Mouse (Mus musculus) thymus, postnatal 0 days (tissue): ENCODE results near the gene Stx4a. TPM values are rescaled to one million over a fixed set of nuclear protein-coding genes. Genes with fewer than 3 reads are reported as not detected.
"Not testable (repeated sequence)": the region's sequence is repeated elsewhere in the genome, so short reads cannot be mapped to it uniquely, and the experiment has no call there.

Source experiments
- DNase-seq: peaks from one replicate; pipeline ENCODE4 v3.0.0-alpha.2; 2015; ENCODE audit warnings: low spot score
- polyA plus RNA-seq: library from polyadenylated mRNA; unstranded; fragments of >200 nt; fragmentation: Nextera tagmentation; extraction: Ambion mirVana; gene quantifications from 2 replicates; pipeline ENCODE4 v1.2.1, GENCODE M21; 2015

The Stx4a gene
- polyA plus RNA-seq, result 48.9 and 50.5 TPM in 2 replicates

- DNase-seq, result no peak
These were observed at the start of gene Stx4a, which contains the start of gene Stx1b for GRCm38 (mm10) chr7:127824176-127824871. Gene Stx4a (plus strand): TSS chr7:127824294. Gene Stx1b (minus strand): TSS chr7:127824549.

DNA sequence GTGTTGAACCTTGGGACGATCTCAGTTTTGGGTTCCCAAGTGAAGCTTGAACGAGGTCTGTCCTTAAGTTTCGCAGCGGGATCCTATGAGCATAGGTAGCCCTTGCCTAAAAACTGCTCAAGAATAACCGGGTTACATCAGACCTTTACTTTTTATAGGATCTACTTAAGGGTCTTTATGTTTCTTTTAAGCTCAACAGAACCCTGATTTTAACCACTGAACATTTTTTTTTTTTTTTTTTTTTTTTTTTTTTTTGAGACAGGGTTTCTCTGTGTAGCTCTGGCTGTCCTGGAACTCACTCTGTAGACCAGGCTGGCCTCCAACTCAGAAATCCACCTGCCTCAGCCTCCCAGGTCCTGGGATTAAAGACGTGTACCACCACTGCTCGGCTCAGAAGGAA is 48.3 kb upstream of the Stx4a start:
- not testable (repeated sequence) for DNase-seq

- DNase-seq, result peak; percentile 80
These were observed 47.7 kb upstream of the Stx4a start, which contains the start of gene Setd1a for GRCm38 (mm10) chr7:127776426-127776825. Gene Setd1a (plus strand): TSS chr7:127776670.

- DNase-seq, result peak; percentile 97
These were observed 47.1 kb upstream of the Stx4a start for GRCm38 (mm10) chr7:127776878-127777473.

GRCm38 (mm10) chr7:127777474-127778266 is 46.4 kb upstream of the Stx4a start:
- DNase-seq, result no peak

DNA sequence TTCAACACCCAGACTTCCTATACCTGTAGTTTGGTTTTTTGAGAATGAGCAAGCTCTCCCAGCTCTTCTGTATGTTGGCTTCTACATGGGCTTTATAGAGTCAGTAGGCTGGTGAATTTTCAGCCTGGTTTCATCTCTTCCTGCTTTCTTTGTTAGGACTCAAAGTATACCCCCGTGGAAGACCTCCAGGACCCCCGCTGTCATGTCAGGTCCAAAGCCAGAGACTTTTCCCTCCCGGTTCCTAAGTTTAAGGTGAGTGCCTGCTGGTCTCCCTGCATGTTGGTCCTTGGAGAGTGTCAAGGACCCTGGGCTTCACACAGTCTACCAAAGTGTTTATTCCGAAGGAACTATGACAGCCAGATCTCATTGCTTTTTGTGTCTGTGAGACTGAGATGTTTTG is 45.7 kb upstream of the Stx4a start:
- no peak for DNase-seq

GRCm38 (mm10) chr7:127785308-127785707 is 38.8 kb upstream of the Stx4a start, which contains the start of gene Gm49388:
Gene Gm49388 (plus strand): TSS chr7:127785608.
- DNase-seq, result no peak

- DNase-seq, result no peak
These were observed 26.8 kb upstream of the Stx4a start for GRCm38 (mm10) chr7:127797076-127797845.

DNA sequence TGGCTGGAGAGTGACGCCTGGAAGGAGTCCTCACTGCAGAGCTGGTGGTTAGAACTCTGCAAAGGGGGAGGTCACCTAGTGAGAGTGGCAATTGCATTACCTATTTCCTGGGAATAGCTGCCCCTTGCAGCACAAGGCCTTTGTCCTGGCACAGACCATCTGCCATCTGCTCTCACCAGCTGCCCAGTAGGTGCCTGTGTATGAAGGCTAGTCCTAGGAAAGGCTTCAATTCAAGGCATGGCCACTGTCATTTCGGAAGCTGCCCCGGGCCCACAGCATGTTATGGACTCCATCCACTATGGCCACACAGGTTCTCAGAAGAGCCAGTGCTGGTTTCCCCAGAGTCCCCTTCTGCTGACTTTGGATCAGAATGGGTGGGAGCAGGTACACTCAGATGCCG is 25.5 kb upstream of the Stx4a start:
- DNase-seq, result no peak

DNA sequence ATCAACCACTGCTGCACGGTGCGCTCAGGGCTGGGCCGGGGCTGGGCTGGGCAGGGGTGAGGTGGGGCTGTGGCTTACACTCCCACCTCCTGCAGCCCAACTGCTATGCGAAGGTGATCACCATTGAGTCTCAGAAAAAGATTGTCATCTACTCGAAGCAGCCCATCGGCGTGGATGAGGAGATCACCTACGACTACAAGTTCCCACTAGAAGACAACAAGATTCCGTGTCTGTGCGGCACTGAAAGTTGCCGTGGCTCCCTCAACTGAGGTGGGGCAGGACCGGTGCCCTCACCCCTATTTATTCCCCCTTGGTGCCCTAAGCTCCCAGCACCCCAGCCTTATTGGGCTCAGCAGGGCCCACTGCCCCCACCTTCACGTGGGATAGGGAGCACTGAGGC is 24.9 kb upstream of the Stx4a start:
- DNase-seq, result no peak

GRCm38 (mm10) chr7:127799738-127800137 is 24.4 kb upstream of the Stx4a start:
- no peak for DNase-seq

- peak; percentile 69 for DNase-seq
These were observed 23.6 kb upstream of the Stx4a start, which contains the start of gene Hsd3b7 for GRCm38 (mm10) chr7:127800435-127801009. Gene Hsd3b7 (plus strand): TSS chr7:127800604.

GRCm38 (mm10) chr7:127801010-127801621 is 23.0 kb upstream of the Stx4a start:
- DNase-seq, result no peak

DNA sequence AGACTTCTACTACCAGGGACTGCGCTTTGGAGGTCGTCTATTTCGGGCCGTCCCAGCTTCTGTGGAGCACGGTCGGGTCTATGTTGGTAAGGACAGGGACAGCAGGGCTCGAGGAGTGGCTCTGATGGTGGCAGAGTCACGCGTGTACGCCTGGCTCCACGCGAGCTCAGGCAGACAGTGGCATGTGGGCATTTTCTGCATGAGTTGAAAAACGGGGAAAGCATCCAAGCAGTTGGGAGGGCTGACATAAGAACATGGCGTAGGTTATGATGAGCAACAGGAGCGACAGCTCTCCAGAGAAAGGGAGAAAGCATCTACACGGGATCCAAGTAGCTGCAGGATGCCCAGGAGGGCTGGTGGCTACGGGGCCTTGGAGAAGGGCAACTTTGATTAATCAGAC is 21.8 kb upstream of the Stx4a start:
- DNase-seq, result no peak

DNA sequence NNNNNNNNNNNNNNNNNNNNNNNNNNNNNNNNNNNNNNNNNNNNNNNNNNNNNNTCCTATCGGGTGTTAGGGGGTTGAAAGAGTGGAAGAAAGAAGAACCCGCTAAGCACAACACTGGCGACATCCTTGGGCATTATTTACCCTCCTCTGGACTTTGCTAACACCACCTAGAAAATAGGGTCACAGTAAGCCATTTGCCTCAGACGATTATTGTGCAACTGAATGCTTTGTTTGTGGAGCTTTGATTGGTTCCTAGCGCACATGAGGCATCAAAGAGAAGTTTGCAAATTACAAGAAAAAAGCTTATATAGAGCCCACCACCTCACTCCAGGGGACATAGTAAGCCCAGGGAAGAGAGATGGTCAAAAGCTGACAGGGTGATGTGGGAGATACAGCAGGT is 15.3 kb upstream of the Stx4a start:
- no peak for DNase-seq

DNA sequence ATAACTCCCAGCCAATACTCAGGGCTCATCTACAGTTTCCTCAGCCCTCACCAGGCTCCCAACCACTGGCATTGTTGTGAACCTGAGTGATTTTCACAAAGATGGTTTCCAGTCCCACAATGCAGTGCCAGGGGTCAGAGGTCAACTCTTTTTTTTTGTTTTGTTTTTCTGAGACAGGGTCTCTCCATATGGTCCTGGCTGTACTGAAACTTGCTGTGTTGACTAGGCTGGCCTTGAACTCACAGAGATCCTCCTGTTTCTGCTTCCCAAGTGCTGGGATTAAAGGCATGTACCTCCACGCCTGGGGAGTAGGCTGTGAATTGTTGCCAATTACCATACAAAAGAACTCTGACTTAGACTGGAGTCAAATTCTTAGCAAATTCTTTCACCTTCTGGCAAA is 14.2 kb upstream of the Stx4a start:
- no peak for DNase-seq

DNA sequence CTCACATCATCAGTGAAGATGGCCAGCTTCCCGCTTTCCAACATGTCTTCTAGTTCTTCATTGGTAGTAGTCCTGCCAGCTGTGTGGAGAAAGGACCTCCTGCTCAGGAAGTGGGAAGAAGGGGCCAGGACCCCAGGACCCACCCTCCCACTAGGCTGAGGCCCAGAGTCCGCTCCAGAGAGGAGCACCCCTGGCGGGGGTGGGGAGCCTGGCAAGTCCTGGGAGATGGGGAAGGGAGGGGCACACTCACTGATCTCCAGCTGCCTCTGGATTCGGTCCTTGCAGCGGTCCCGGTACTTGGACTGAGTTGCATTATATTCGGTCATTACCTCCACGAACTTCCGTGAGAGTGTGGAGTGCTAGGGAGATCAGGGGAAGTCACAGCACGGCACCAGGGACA is 13.4 kb upstream of the Stx4a start:
- DNase-seq, result no peak

GRCm38 (mm10) chr7:127811240-127811639 is 12.9 kb upstream of the Stx4a start:
- no peak for DNase-seq

DNA sequence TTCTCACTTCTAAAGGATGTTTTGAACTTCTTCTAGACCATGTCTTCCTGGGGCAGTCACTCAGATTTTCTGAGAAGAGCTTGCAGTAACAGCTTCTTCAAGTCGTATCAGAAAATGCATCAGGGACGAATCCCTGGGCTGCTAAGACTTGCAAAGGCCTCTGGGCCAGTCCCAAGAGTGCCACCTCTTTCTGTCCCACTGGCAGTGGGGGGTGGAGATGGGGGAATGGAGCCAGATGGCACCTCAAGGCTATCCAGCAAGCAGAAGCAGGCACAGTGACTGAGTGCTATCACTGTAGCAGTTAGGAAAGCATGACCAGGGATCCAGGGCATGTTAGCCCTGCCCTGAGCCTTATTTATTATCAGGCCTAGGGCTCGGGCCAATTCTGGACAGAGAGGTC is 11.8 kb upstream of the Stx4a start:
- no peak for DNase-seq

- DNase-seq, result no peak
These were observed 10.3 kb upstream of the Stx4a start for GRCm38 (mm10) chr7:127813821-127814220.
